Mouse (Mus musculus) stomach, postnatal 0 days (tissue): ENCODE measurements around the gene Gm4969. TPM values are rescaled to one million over a fixed set of nuclear protein-coding genes. Genes with fewer than 3 reads are reported as not detected.

Source experiments
- ATAC-seq: fragments of 200-750 bp; cut with Nextera tagmentation; 2 replicates; pipeline ENCODE4 v1.8.0; 2017; ENCODE audit not compliant: low FRiP score, low TSS enrichment
- DNase-seq: peaks from one replicate; pipeline ENCODE4 v3.0.0-alpha.2; 2016; ENCODE audit warnings: low spot score
- H3K27ac ChIP-seq: fragments of 300-500 bp; sonication (generic); replicated peaks from 2 replicates; pipeline ENCODE4 v1.5.1; 2014; ENCODE audit warnings: mild to moderate bottlenecking, control low read depth
- H3K27me3 ChIP-seq: fragments of 300-500 bp; sonication (generic); 2 replicates; pipeline ENCODE4 v1.6.1; 2014; ENCODE audit warnings: low read length; ENCODE audit not compliant: control insufficient read depth, insufficient read depth
- H3K36me3 ChIP-seq: fragments of 300-500 bp; sonication (generic); 2 replicates; pipeline ENCODE4 v1.6.1; 2014; ENCODE audit warnings: low read length, mixed read lengths; ENCODE audit not compliant: control insufficient read depth, insufficient read depth
- H3K4me1 ChIP-seq: fragments of 300-500 bp; sonication (generic); replicated peaks from 2 replicates; pipeline ENCODE4 v1.6.1; 2014; ENCODE audit warnings: antibody characterized with exemption; ENCODE audit not compliant: control insufficient read depth, insufficient read depth
- H3K4me2 ChIP-seq: fragments of 300-500 bp; sonication (generic); replicated peaks from 2 replicates; pipeline ENCODE4 v1.6.1; 2014; ENCODE audit warnings: low read depth, mild to moderate bottlenecking, control low read depth, moderate library complexity
- H3K4me3 ChIP-seq: fragments of 300-500 bp; sonication (generic); 2 replicates; pipeline ENCODE4 v1.5.1; 2014; ENCODE audit warnings: low read depth, low read length, control low read depth
- H3K9ac ChIP-seq: fragments of 300-500 bp; sonication (generic); 2 replicates; pipeline ENCODE4 v1.6.1; 2014; ENCODE audit warnings: mild to moderate bottlenecking, low read length, control low read depth, mixed read lengths
- H3K9me3 ChIP-seq: fragments of 300-500 bp; sonication (generic); 2 replicates; pipeline ENCODE4 v1.6.1; 2016; ENCODE audit warnings: low read length; ENCODE audit not compliant: control insufficient read depth
- CTCF ChIP-seq: IDR thresholded peaks from 2 replicates; pipeline ENCODE4 v1.5.1; 2016; ENCODE audit warnings: antibody characterized with exemption, low read depth, mild to moderate bottlenecking, moderate library complexity
- EP300 ChIP-seq: optimal IDR thresholded peaks from 2 replicates; pipeline ENCODE3; 2016; ENCODE audit warnings: antibody characterized with exemption
- WGBS: fragments of 180-500 bp; shearing (Covaris S2); extraction: QIAGEN DNeasy Blood & Tissue Kit; methylation state at CpG from one replicate; pipeline ENCODE4 v1.1.7; 2014; 5-methylcytosine and 5-hydroxymethylcytosine counted together
- polyA plus RNA-seq: library from polyadenylated mRNA; unstranded; fragments of >200 nt; fragmentation: Nextera tagmentation; extraction: Ambion mirVana; gene quantifications from 2 replicates; pipeline ENCODE4 v1.2.1, GENCODE M21; 2015

Gene Gm4969
- polyA plus RNA-seq, result 0.72 and 0.76 TPM in 2 replicates

DNA sequence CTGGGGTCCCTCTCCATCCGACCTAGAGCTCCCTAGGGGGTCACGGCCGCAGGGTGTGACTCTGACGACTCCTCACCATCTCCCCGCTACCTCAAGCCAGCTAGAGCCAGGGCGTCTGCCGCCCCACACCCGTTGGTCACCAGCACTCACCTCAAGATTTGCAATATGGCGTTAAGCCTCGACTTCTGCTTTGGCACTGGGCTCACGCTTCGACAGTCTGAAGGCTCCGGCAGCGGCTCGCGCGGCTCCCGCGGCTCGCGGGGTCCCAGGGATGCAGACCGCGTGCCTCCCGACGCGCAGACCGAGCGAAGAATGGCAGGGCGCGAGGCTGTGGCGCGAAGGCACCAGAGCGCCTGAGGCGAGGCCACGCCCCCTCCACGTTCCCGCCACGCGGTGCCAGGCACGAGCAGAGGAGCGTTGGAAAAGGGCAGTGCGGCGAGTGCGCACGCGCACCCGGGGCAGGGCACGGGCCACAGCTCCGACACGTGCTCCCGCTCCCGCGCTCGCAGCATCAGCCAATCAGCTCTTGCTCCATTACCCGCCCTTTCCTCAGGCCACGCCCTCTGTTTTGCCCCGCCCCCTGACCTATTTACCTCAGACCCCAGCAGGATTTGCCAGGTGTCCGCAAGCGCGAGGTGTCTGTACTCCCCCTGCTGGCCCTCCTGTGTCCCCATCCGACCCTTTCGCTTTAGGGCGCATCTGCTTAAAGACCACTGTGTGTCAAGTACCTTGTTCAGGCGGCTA is at the start of gene Gm4969:
Gene Gm4969 (minus strand): TSS at position 341 of the 744 bp plus-strand sequence.
- Histone ChIP-seq H3K36me3 (no peaks in the 10 kb centered on the region), H3K4me3 (0 out of 2 replicates have a peak within 1 kb of the TSS, but pooled peaks have one; percentile 11), H3K27ac (no peak within 1 kb of the TSS), H3K27me3 (no peaks in the 10 kb centered on the region), H3K9me3 (no peaks in the 10 kb centered on the region), H3K9ac (no peak within 1 kb of the TSS), H3K4me1 (no peaks in the 10 kb centered on the region; the same call in 1 of the 2 replicates), H3K4me2 (peak within 1 kb of the TSS; percentile 18)
- WGBS, result 23% methylated on average over 61 of the region's 64 CpGs
- ATAC-seq, result peak; percentile 45
- peak; percentile 54 for TF ChIP-seq CTCF
- TF ChIP-seq EP300, result no peak
- peak; percentile 81 for DNase-seq

- Histone ChIP-seq H3K4me1 (no peaks in the 10 kb centered on the region), H3K4me3 (no peak overlapping the region), H3K9ac (no peak overlapping the region), H3K4me2 (no peak overlapping the region), H3K27ac (no peak overlapping the region), H3K27me3 (no peaks in the 10 kb centered on the region), H3K36me3 (no peaks in the 10 kb centered on the region), H3K9me3 (no peaks in the 10 kb centered on the region)
- WGBS, result 79% methylated on average over 3 of the region's 3 CpGs
- no peak for DNase-seq
- no peak for ATAC-seq
- TF ChIP-seq EP300 (no peak), CTCF (peak; percentile 39)
These were observed 48.8 kb upstream of the Gm4969 start for GRCm38 (mm10) chr7:19166990-19167389.

DNA sequence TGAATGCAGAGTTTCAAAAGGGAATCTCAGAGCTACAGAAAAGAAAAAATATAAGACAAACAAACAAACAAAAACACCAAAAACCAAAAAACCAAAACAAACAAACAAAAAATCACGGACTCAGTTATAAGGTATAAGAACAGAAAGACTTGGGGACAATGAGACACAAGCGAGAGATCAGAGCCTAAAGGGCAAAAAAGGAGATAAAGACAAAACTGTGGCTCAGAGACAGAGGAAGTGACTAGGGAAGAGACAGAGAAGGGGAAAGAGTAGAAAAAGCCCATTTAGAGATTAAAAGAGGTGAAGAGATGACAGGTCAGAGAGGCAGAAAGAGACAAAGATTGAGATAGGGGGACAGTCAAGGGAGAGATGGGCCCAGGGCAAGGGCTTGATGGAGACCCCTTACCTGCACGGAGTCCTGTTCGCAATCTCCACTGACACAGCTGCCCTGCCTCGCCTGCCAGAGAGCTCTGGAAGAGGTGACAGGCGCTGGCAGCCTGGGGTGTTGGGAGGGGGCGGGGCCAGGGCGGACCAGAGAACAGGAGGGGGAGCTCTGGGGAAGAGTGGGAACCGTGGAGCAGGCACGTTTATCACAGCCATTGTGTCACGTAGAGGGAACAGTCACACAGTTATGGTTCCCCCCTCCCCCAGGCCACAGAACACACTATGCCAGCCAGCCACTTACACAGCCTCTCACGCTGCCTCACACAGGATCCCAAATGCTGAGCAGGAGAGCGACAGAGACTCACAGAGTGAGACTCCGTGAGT is 47.7 kb upstream of the Gm4969 start, which contains the start of gene Gipr:
Gene Gipr (minus strand): TSS at position 472 of the 768 bp plus-strand sequence.
- Histone ChIP-seq H3K9me3 (no peaks in the 10 kb centered on the region), H3K27me3 (no peaks in the 10 kb centered on the region), H3K9ac (no peak within 1 kb of the TSS), H3K4me1 (no peaks in the 10 kb centered on the region), H3K4me2 (no peak within 1 kb of the TSS; the same call in 1 of the 2 replicates), H3K27ac (no peak within 1 kb of the TSS), H3K4me3 (no peak within 1 kb of the TSS), H3K36me3 (no peaks in the 10 kb centered on the region)
- WGBS, result 12% methylated on average over 14 of the region's 14 CpGs
- ATAC-seq (no peak), DNase-seq (no peak)
- no peak for TF ChIP-seq EP300
- TF ChIP-seq CTCF, result no peak; the same call in 1 of the 2 replicates

GRCm38 (mm10) chr7:19164978-19165377 is 46.8 kb upstream of the Gm4969 start:
- Histone ChIP-seq H3K36me3 (no peaks in the 10 kb centered on the region), H3K9ac (no peak overlapping the region), H3K4me2 (no peak overlapping the region; the same call in 1 of the 2 replicates), H3K4me3 (no peak overlapping the region), H3K4me1 (0 out of 2 replicates have a peak, but pooled peaks cover 4% of the 10 kb centered on the region), H3K9me3 (no peaks in the 10 kb centered on the region), H3K27ac (no peak overlapping the region), H3K27me3 (no peaks in the 10 kb centered on the region)
- DNase-seq, result peak; percentile 82
- 6% methylated on average over 13 of the region's 13 CpGs for WGBS
- peak; percentile 53 for ATAC-seq
- TF ChIP-seq EP300, result no peak
- TF ChIP-seq CTCF, result no peak

- Histone ChIP-seq H3K36me3 (no peaks in the 10 kb centered on the region), H3K4me2 (no peak overlapping the region), H3K9ac (no peak overlapping the region), H3K4me3 (no peak overlapping the region), H3K27me3 (no peaks in the 10 kb centered on the region), H3K9me3 (no peaks in the 10 kb centered on the region), H3K27ac (no peak overlapping the region), H3K4me1 (0 out of 2 replicates have a peak, but pooled peaks cover 4% of the 10 kb centered on the region)
- ATAC-seq, result peak; percentile 35; the same call in 1 of the 2 replicates
- WGBS, result under 1% methylated on average over 6 of the region's 6 CpGs
- DNase-seq, result no peak
- TF ChIP-seq CTCF (no peak), EP300 (no peak)
These were observed 46.0 kb upstream of the Gm4969 start for GRCm38 (mm10) chr7:19164189-19164588.
